Mouse (Mus musculus): ENCODE results near the gene Gpr107.

Gpr107 gene

GRCm38 (mm10) chr2:31257096-31257495 lies 105.0 kb downstream of the Gpr107 start:
- in situ Hi-C loops (cut with MboI; ENCODE audit: low pct_unique_long_range_greater_than_20kb in 1 of 2, low sequenced_read_pairs in 2 of 2, unreplicated experiment in 1 of 2), result no loop called here

DNA sequence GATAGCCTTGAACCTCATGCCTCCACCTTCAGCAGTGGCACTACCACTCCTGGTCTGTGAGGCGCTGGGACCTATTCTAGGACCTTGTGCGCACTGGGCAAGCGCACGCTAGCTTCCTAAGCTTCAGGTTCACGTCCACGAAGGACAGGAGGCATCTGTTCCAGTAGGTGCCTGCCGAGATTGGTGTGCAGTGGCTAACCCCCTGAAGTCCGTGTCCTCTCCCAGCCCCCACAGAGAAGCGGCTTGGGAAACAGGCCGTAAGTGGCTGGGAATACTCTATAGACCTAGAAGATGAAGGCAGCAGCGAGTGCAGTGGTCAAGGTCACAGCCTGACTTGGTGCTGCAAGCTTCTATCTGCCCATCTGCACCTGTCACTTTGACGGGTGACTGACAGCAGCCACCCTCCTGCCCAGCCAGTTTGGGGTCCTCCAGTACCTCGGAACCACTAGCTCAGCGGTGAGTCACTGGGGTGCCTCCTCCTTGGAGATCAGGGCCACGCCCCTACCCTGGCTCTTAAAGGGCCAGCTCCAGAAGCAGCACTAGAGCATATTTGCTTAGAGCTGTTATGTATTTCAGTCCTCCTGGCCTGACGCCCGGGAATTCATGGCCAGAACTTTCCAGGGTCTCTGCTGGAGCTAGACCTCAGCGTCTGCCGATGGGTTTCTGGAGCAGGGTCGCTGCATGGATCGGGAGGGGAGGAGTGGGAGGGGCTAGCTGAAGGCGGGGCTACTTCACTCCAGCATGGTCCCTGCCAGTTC lies 106.7 kb downstream of the Gpr107 start:
- in situ Hi-C loops (cut with MboI; ENCODE audit: low pct_unique_long_range_greater_than_20kb in 1 of 2, low sequenced_read_pairs in 2 of 2, unreplicated experiment in 1 of 2), result no loop called here

DNA sequence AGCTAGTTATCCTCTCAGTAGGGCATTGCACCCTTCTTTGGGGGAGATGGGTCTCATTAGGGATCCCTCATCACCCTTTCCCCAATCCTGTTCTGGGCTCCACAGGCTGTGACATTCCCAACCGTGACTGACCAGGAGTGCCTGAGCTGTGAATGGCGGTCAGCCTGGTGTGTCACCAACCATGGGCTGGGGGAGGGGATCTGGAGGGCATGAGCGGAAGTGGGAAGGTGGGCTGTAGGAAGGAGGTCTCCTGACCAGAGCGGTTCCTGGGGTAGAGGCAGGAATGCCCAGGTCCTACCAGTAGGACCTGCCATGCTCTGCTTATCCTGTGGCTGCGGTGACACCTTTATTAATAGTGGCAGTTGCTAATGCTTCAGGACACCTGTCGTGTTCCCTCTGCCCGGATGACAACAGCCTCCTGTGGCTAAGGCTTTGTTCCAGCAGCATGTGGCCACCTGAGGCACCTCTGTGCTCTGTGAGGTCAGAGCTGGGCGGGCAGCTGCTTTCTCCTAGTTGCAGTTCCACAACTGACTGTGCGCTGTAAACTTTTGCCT lies 107.3 kb downstream of the Gpr107 start:
- in situ Hi-C loops (cut with MboI; ENCODE audit: low pct_unique_long_range_greater_than_20kb in 1 of 2, low sequenced_read_pairs in 2 of 2, unreplicated experiment in 1 of 2), result no loop called here

DNA sequence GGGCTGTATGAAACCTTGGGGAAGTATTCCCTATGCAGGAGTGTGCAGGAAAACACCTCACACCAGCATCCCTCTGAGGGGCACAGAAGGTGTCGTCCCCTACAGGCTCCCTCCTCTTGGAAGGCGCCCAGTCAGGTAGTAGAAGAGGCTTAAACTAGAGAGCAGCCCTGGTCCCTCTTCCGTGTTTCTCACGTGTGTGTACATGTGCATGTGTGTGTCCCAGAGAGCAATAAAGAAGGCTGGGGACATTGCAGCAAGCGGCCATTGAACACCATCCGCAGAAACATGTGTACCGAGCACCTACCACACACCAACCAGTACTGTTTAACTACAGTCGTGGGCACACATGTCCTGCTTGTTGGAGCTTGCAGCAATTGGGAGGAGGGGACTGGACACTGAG lies 108.4 kb downstream of the Gpr107 start:
- in situ Hi-C loops (cut with MboI; ENCODE audit: low pct_unique_long_range_greater_than_20kb in 1 of 2, low sequenced_read_pairs in 2 of 2, unreplicated experiment in 1 of 2), result no loop called here

DNA sequence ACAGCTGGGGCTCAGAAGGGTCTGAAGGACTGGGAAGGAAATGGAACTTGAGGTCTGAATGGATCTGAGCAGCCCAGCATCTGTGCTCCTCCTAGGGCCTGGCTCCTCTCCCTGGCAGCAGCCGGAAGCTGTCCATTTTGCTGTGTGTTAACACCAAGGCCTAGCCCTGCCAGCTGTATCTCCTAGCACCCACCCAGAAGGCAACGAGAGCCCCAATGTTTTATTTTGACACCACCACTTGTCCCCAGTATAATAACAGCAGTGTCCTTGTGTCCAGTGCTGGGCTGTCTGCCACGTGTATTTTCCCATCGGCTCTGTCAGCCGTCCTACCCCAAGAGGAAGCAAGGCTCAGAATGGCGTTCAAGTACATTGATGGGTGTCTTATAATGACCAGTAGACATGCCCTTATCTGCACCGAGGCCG lies 110.9 kb downstream of the Gpr107 start:
- in situ Hi-C loops (cut with MboI; ENCODE audit: low pct_unique_long_range_greater_than_20kb in 1 of 2, low sequenced_read_pairs in 2 of 2, unreplicated experiment in 1 of 2), result no loop called here

- in situ Hi-C loops (cut with MboI; ENCODE audit: low pct_unique_long_range_greater_than_20kb in 1 of 2, low sequenced_read_pairs in 2 of 2, unreplicated experiment in 1 of 2), result no loop called here
Measured at GRCm38 (mm10) chr2:31263746-31264378, 111.7 kb downstream of the Gpr107 start.

DNA sequence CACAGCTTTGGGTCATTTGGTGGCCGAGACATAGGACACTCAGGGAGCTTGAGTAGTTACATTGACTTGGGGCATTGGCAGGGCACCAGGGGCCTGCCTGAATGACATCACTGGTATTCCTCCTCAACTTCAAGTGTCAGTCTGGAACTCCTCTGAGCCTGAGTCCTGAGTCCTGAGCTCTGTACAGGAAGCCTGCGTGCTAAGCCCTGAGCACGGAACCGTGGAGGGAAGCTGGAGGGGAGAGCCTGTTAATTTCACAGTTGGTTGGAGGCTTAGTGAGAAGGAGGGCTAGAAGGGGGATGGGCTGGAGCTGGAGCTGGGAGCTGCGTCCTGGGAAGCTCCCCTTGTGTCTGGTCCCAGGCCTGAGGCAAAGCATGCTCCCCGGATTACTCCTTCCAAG lies 115.3 kb downstream of the Gpr107 start:
- in situ Hi-C loops (cut with MboI; ENCODE audit: low pct_unique_long_range_greater_than_20kb in 1 of 2, low sequenced_read_pairs in 2 of 2, unreplicated experiment in 1 of 2), result no loop called here

Measured in mouse embryonic stem cell (cell line).